Mouse (Mus musculus): ENCODE data around the gene Zfp692. TPM values are rescaled to one million over a fixed set of nuclear protein-coding genes. Genes with fewer than 3 reads are reported as not detected.
"Not testable (repeated sequence)": the region's sequence is repeated elsewhere in the genome, so short reads cannot be mapped to it uniquely, and the experiment has no call there.

The Zfp692 gene
- polyA plus RNA-seq, 1 experiment from 2014 or later = 31.4 TPM

DNA sequence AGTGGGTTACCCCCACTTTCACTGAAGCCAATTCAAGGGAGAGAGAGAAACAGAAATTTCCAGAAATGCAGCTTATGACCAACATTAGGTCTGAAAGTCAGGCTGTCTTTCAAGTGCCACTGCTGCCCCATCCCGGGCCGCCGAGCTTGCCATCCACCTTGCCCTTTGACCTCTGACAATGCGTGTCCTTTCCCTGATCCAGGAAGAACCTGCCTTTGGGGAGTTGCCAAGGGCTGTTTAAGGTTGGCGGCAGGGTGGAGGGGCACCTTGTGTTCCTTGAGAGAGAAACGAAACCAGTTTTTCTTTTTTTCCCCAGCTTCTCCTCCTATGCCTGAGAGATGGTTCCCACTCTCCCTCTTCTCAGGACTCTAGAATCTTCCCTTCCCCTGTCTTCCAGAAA is 55.7 kb downstream of the Zfp692 start:
- not testable (repeated sequence) for H3K4me1 ChIP-seq
- no CpG with 5 or more reads among the region's 6 CpGs for WGBS

More for the DNA sequence above, 55.7 kb downstream of the Zfp692 start:
- not testable (repeated sequence) for H3K27me3 ChIP-seq; H3K4me2 ChIP-seq; ATAC-seq (ENCODE audit: insufficient number of reproducible peaks, insufficient read depth, low FRiP score, low TSS enrichment, low read depth); H3K9ac ChIP-seq; H3K27ac ChIP-seq; H3K4me3 ChIP-seq; H3K9me3 ChIP-seq; H3K36me3 ChIP-seq

Other genes starting within 250 kb of the Zfp692 start
- 0.29 TPM in 1 of 2 replicates, not detected in the other for gene Gm12248, start 213.9 kb upstream of the Zfp692 start, polyA plus RNA-seq (2015; fragmentation: Nextera tagmentation; extraction: Ambion mirVana)
- 100.0 and 104 TPM in 2 replicates for gene Cnot8, start 202.9 kb upstream of the Zfp692 start, polyA plus RNA-seq (2015; fragmentation: Nextera tagmentation; extraction: Ambion mirVana)
- gene Gemin5, start 138.5 kb upstream of the Zfp692 start, polyA plus RNA-seq (2015; fragmentation: Nextera tagmentation; extraction: Ambion mirVana) = 25.0 and 26.1 TPM in 2 replicates
- gene Mrpl22, start 135.4 kb upstream of the Zfp692 start, polyA plus RNA-seq (2015; fragmentation: Nextera tagmentation; extraction: Ambion mirVana) = 135 and 138 TPM in 2 replicates
- gene Igtp, start 107.5 kb upstream of the Zfp692 start, polyA plus RNA-seq (2015; fragmentation: Nextera tagmentation; extraction: Ambion mirVana) = 3.1 and 3.4 TPM in 2 replicates
- gene Irgm2, start 107.5 kb upstream of the Zfp692 start, polyA plus RNA-seq (2015; fragmentation: Nextera tagmentation; extraction: Ambion mirVana) = 1.5 and 1.8 TPM in 2 replicates
- not detected in 2 replicates for gene 4930438A08Rik, start 32.3 kb upstream of the Zfp692 start, polyA plus RNA-seq (2015; fragmentation: Nextera tagmentation; extraction: Ambion mirVana)
- 41.2 and 41.9 TPM in 2 replicates for gene Zfp672, start 23.3 kb downstream of the Zfp692 start, polyA plus RNA-seq (2015; fragmentation: Nextera tagmentation; extraction: Ambion mirVana)
- gene Sh3bp5l, start 23.7 kb downstream of the Zfp692 start, polyA plus RNA-seq (2015; fragmentation: Nextera tagmentation; extraction: Ambion mirVana) = 33.4 and 34.6 TPM in 2 replicates
- 1.3 TPM in 1 of 2 replicates, not detected in the other for gene Lypd8, start 72.0 kb downstream of the Zfp692 start, polyA plus RNA-seq (2015; fragmentation: Nextera tagmentation; extraction: Ambion mirVana)
- not detected in 2 replicates for gene 1810065E05Rik, start 114.0 kb downstream of the Zfp692 start, polyA plus RNA-seq (2015; fragmentation: Nextera tagmentation; extraction: Ambion mirVana)
- not detected in 2 replicates for gene Gm12253, start 125.5 kb downstream of the Zfp692 start, polyA plus RNA-seq (2015; fragmentation: Nextera tagmentation; extraction: Ambion mirVana)
- not detected in 2 replicates for gene Lypd9, start 145.9 kb downstream of the Zfp692 start, polyA plus RNA-seq (2015; fragmentation: Nextera tagmentation; extraction: Ambion mirVana)
- gene Olfr30, start 155.2 kb downstream of the Zfp692 start, polyA plus RNA-seq (2015; fragmentation: Nextera tagmentation; extraction: Ambion mirVana) = 0.14 TPM in 1 of 2 replicates, not detected in the other
- not detected in 2 replicates for gene Olfr332, start 185.5 kb downstream of the Zfp692 start, polyA plus RNA-seq (2015; fragmentation: Nextera tagmentation; extraction: Ambion mirVana)
- gene Olfr331, start 195.5 kb downstream of the Zfp692 start, polyA plus RNA-seq (2015; fragmentation: Nextera tagmentation; extraction: Ambion mirVana) = not detected in 2 replicates
- 0.54 TPM in 1 of 2 replicates, not detected in the other for gene Olfr330, start 227.8 kb downstream of the Zfp692 start, polyA plus RNA-seq (2015; fragmentation: Nextera tagmentation; extraction: Ambion mirVana)
- not detected in 2 replicates for gene Olfr329-ps, start 239.4 kb downstream of the Zfp692 start, polyA plus RNA-seq (2015; fragmentation: Nextera tagmentation; extraction: Ambion mirVana)
- 0.10 TPM in 1 of 2 replicates, not detected in the other for gene Olfr328, start 248.6 kb downstream of the Zfp692 start, polyA plus RNA-seq (2015; fragmentation: Nextera tagmentation; extraction: Ambion mirVana)

Measured in embryonic facial prominence, embryonic 13.5 days (tissue).